Mouse (Mus musculus) kidney, adult 8-10 months (tissue): ENCODE measurements around the gene Olfr608.
A peak's percentile ranks its signal among the peaks of the same experiment; 100 is the strongest.
"Not testable (repeated sequence)": the region's sequence is repeated elsewhere in the genome, so short reads cannot be mapped to it uniquely, and the experiment has no call there.

ENCODE experiments used
- DNase-seq, 2 experiments: peaks; one replicate each; pipeline ENCODE4 v3.0.0; 2022

Olfr608 gene

GRCm38 (mm10) chr7:103469577-103469976, at the start of gene Olfr608:
Olfr608 (plus strand) TSS chr7:103469877.
- DNase-seq: no peak

GRCm38 (mm10) chr7:103445339-103445738, 24.3 kb upstream of the Olfr608 start, which contains the start of gene Olfr605:
Olfr605 (minus strand) TSS chr7:103445439.
- DNase-seq: no peak

DNA sequence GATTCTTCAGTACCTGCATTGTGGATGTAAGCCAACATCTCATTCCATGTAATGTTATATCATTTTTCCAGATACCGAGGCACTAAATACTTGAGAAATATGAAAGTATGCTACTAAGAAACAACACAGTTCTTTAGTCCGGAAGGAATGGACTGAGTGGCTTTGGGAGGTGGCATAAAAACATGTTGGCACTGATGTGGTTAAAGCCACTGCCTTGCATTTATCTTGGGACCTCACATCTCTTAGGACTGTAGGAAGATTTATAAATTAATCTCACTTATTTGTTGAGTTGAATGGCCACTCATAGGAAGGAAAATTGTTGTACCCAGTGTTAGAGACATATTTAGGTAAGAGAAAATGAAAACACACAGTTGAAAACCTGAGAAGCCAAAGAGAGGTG, 20.9 kb upstream of the Olfr608 start, which contains the start of gene Olfr606:
TSS of gene Olfr606 (plus strand) at position 301 of the 400 bp plus-strand sequence.
- no peak for DNase-seq

GRCm38 (mm10) chr7:103460590-103460989, 9.1 kb upstream of the Olfr608 start:
- no peak for DNase-seq

DNA sequence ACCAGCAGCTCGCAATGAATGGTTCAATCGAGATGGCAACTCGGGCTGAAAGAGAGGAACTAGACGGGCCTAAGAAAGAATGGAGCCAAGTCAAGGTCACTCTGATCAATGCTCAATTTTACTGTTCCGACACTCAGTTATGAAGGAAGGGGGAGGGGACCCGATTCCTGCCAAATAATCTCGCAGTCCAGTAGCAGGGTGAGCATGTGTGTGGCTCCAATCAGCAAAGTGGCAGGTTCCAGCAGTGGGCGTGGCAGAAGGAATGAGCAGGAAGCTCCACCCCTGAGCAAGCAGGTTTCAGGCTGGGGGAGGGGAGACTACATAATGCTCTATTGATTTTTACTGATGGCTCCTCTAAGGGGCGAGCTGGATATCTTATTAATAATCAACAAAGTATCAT, 7.4 kb downstream of the Olfr608 start:
- peak in 1 of 2 experiments; percentile 25 for DNase-seq

GRCm38 (mm10) chr7:103497962-103498361, 28.3 kb downstream of the Olfr608 start, which contains the start of gene Olfr609:
Olfr609 (minus strand) TSS chr7:103498062.
- no peak for DNase-seq

GRCm38 (mm10) chr7:103512022-103512421, 42.3 kb downstream of the Olfr608 start, which contains the start of gene Olfr610:
Olfr610 (minus strand) TSS chr7:103512122.
- DNase-seq: no peak

DNA sequence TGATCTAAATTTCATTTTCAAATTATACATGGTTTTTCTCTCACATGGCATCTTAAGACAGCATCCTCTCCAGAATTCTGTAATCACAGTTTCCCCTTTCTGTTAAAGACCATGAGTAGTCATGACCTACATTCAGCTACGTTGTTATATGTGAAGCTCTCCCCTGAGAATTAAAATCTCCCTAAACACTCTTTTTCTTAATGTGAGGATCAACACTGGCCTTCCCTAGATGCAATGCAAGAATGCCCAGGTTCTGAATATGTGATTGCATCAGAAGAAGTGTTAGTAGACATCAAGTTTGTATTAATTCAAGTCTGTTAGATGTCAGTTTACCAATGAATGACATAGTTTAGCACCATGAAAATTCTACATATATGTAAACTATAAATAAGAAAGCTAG, 51.1 kb downstream of the Olfr608 start, which contains the start of gene Olfr611:
TSS of gene Olfr611 (minus strand) at position 101 of the 400 bp plus-strand sequence.
- not testable (repeated sequence) for DNase-seq
